Mouse (Mus musculus) fibroblast of lung, adult 2 months (primary cell): Measurements from ENCODE around the gene Pcsk5.

ENCODE experiments used
- DNase-seq: peaks from one replicate; pipeline ENCODE4 v3.0.0-alpha.2; 2011; ENCODE audit warnings: low read depth

Gene Pcsk5

DNA sequence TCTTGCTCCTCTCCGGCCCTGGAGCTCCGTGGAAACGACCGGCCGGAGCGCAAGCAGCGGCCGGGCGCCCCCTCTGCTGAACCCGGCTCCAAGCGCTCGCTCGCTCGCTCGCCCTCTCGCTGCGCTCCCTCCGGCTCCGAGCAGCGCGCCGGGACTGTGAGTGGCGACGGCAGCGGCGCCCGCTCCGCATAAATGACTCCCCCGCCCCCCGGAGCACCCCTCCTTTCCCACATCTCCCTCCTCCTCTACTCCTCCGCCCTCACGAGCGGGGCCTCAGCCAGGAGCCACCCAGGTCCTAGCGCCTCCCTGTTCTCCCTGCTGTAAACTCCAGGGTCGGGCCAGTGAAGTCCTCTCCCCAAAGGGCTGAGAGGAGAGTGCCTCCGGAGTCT, at the start of gene Pcsk5:
TSS of gene Pcsk5 (minus strand) at position 162 of the 389 bp plus-strand sequence.
- peak; percentile 54 for DNase-seq

DNA sequence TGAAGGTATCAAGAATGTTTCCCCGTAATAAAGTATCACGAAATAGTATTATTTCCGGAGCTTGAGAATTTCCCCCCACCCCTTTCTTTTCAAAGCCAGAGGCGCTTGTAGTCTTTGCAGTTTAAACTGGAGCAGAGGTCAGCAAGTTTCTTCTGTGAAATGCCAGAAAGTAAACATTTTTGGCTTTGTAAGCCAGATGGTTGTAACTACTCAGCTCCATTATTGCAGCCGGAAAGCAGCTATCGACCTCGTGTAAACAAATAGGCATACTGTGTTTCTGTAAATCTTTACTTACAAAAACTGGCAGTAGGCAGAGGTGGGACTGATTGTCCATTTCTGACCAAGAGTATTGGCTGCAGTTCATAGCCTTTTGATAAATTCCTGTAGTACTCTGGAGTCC, 38.4 kb upstream of the Pcsk5 start:
- DNase-seq, result no peak

DNA sequence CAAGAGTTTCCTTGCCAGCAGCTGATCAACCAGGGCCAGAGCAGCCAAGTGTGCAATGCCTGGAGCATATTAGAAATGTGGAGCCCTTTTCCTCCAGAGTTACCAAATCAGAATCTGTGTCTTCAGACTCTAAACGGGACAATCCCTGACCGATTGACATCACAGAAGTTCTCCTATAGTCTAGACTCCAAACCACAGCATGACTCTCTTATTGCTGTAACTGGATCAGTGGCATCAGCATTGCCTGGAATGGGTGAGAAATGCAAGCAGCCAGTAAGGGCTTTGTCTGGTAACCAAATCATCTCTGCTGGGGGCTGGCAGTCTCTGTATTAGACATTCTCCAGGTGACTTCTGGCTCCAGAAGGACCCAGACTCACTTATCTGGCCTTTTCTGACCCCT, 37.0 kb upstream of the Pcsk5 start:
- peak; percentile 76 for DNase-seq

DNA sequence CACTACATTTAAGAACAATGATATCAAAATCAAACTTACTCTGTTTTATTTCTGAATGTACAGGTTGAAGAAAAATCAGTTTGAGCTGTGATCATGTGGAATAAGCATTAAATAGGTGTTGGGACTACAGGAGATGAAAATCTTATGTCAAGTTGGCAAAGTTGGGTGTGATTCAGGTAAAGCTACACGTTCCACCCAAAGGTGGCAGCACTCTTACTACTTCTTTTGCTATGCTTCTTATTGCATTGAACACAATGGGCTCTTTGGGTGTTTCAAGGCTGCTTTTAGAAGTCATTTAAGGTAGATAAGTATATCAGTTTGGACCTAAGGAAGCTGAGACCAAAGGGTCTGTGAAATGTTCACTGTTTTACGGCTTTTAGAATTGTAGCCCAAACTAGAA, 36.3 kb upstream of the Pcsk5 start:
- no peak for DNase-seq

GRCm38 (mm10) chr19:17866317-17866891, 29.0 kb upstream of the Pcsk5 start:
- no peak for DNase-seq

DNA sequence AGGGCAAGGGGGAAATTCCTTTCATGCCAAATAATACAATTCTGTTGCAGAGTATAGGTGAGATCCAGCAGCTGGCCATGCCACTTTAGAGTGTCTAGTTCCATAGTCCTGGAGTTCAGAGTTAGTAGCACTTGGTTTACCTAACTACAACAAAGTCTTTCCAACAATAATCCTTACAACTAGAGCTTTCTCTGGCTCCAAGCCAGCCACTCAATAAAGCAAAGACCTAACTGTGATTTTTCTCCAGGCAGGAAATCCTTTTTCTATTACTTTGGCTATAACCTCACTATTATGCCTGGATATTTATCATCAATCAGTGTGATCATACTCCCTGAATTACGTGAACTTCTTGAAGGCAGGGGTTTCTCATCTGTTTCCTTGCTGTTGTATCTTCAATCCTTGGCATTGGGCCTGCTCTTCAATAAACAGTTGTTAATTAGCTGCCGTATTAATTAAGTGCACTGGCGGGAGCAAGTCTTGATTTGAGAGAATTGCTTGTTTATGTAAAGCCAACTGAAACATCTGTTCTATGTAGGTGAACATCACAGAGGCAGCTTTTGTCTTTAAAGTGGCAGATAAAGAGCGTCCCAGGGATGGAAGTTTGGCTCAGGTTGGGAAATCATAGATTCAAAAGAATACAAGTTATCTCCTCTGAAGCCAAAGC, 23.1 kb upstream of the Pcsk5 start:
- DNase-seq, result no peak

DNA sequence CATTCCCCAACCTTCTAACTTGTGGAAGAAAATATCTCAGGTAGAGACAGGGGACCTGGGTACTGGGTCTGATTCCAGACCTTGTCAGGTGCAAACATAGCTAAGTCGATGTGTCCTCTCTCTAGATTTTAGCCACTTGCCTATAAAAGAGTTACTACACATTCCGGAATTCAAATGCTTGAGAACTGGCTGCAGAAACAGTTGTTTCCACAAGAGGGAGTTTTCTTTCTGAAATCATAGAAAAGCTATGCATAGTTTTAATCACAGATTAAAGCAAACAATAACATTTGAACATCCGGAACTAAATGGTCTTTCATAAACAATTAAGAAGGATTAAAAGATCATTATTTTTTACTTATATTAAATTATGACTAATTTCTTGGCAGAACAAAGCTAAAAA, 19.3 kb upstream of the Pcsk5 start:
- DNase-seq, result no peak

DNA sequence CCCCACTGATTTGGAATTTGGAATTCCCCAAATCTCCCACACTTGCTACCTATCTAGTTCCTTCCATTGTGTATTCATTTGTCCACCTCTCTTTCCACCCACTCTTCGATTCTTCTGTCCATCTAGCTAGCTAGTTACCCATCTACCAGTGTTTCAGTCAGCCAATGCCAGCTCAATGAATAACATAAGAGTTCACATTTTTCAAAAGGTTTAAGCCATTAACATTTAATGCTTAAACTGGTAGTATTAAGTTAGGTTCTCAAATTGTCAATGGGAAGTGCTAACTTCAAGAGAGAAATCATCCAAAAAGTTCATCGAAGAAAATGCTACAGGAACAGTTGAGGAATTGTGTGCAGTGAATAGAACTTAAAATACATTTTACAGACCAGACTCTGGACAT, 11.0 kb upstream of the Pcsk5 start:
- no peak for DNase-seq

GRCm38 (mm10) chr19:17845967-17846366, 8.5 kb upstream of the Pcsk5 start:
- no peak for DNase-seq

DNA sequence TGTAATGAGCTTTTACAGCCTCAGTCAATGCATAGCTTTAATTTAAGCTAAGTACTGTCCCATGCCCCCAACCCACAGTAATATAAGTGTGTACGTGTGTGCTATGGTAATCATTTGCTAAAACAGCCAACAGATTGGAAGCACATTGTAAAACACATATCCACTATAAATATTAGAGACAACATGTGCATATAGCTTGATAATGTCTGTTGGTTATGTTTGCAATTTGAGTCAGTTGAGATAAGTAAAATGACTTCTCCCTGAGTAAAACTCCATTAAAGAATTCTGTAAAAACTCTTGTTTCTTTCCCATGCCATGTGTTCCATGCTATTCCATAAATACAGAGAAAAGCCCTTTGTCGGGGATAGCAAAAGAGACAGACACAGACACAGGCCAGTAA, 4.2 kb upstream of the Pcsk5 start:
- DNase-seq, result no peak

DNA sequence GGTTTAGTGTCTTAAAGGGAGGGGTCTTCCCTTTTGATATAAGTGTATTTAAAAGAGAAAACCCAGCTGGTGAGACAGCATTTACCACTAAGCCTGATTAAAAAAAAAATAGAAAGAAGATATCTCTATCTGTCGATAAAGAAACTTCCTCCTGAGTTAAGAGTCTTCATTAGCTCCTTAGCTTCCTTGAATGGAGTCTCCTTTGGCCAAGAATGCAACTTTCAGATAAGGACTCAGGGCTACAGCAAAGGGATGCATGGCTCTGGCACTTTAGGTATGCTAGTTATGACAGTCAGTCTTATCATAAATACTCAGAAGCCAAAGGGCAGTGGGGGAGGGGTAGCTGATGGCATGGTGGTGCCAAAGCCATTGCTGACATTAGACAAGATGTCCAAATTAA, 2.4 kb upstream of the Pcsk5 start:
- no peak for DNase-seq

GRCm38 (mm10) chr19:17836566-17837470, 614 bp downstream of the Pcsk5 start:
- DNase-seq, result no peak

GRCm38 (mm10) chr19:17835681-17836565, 1.5 kb downstream of the Pcsk5 start:
- DNase-seq, result no peak

DNA sequence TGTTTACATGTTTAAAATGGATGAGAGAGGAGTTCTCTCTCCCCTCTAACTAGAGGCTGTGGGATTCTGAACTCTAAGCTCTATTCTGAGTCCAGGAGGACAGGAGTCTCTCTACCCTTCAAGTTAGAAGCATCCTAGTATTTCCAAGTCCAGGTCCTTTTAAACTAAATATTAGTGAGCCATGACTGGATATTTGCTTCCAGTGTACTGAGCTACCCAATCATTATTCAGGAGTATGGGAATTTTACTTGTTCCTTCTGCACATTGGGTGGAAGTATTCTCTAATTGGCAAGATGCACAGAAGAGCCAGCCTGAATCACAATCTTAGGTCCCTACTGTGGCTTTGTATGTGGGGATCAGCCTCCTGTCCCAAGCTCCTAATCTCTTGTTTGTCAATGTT, 2.5 kb downstream of the Pcsk5 start:
- no peak for DNase-seq

GRCm38 (mm10) chr19:17831376-17831775, 6.1 kb downstream of the Pcsk5 start:
- DNase-seq, result no peak

DNA sequence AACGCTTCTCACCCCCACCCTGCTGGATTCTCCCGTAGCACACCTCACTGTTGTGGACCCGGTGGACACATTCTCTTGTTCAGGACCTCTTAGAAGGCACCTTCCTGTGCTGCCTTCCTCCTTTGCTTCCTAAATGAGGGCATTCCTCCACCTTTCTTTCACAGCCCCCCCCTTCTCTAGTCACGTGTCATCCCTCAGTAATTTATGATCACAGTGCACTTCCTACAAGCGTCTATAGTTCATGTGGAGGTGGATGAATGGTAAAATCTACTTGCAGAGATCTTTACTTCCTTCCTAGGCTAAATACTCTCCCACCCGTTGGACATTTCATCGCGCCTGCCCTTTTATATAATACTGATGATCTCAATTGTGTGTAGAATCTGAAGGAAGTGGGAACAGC, 9.0 kb downstream of the Pcsk5 start:
- no peak for DNase-seq

- DNase-seq, result no peak
Observed at GRCm38 (mm10) chr19:17826694-17827093, 10.7 kb downstream of the Pcsk5 start.

GRCm38 (mm10) chr19:17820046-17820445, 17.4 kb downstream of the Pcsk5 start:
- DNase-seq, result no peak

DNA sequence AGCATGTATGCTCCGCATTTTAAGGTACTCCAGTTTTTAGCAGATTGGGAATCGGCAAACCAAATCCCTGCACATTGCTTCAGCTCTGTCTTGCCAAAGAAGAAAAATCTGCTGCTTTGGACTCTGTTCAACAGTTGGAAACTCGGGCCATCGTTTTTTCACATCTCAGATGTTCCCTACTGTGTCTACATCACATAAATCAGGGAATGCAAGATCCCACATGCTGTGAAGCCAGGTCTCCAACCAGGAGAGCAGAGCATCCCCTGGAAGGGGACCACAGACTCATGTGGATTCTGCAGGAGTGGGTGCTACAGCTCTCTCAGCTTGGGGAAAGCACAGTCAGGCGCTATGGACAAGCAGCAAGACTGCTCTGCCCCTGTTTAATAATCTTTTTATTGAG, 18.4 kb downstream of the Pcsk5 start:
- DNase-seq, result no peak

GRCm38 (mm10) chr19:17815062-17815461, 22.4 kb downstream of the Pcsk5 start:
- no peak for DNase-seq

DNA sequence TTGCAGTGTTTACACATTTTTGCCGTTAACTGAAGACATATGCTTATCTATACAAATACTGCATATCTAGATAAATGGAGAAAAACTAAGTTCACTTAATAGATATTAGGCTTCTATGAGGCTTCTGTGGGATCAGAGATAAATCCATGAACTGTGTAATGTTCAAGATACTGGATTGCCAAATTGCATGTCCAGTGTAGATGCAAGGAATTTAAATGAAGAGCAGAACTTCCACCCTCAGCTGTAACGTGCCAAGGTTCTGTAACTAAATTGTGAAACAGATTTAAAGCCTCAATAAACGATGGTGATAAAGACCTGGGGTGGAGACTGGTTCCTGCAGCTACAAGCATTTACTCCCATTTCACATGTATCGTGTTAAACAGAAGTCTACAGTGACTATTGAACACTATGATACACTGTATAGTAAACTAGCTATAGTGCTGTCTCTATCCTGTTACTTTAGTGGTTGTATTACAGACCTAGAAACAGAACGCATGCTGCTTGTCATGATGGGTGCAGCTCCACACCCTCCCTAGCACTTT, 23.9 kb downstream of the Pcsk5 start:
- no peak for DNase-seq

DNA sequence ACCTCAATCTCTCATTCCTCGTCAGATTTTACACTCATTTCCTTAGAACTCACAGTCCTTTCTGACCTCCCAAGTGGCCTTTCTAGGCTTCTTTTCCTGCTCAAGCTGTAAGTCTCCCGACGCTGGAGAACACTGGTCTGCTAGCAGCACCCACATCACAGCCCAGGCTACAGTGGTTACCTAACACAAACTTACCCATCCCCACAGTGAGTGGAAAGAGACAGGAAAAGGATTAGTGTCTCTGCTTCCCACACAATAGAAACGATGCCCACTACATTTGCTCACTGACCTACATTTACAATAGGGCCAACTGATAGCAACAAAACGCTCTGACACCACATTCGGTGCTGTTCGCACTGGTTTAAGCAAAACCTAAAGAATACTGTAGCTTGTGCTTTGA, 24.8 kb downstream of the Pcsk5 start:
- DNase-seq, result no peak
